Mouse (Mus musculus) MEL (cell line): Measurements from ENCODE around the gene Pias3.

Source experiments
- CTCF ChIP-seq, 3 experiments: IDR thresholded peaks in 2 of 3; conservative IDR thresholded peaks in 1 of 3; 2 replicates each; pipeline ENCODE4 v1.5.1; 2011 to 2012; ENCODE audit warnings: low read length in 3 of 3, low read depth in 2 of 3, mild to moderate bottlenecking in 2 of 3, improper control_type of control experiment in 1 of 3, inconsistent platforms in 1 of 3, mixed read lengths in 1 of 3, moderate library complexity in 1 of 3; ENCODE audit not compliant: control insufficient read depth in 1 of 3, insufficient read depth in 1 of 3, poor library complexity in 1 of 3, severe bottlenecking in 1 of 3
- E2F4 ChIP-seq: IDR thresholded peaks from 2 replicates; pipeline ENCODE4 v1.6.1; 2011; ENCODE audit warnings: low read depth, low read length, improper control_type of control experiment, borderline replicate concordance
- ELF1 ChIP-seq: IDR thresholded peaks from 2 replicates; pipeline ENCODE4 v1.6.1; 2014; ENCODE audit warnings: low read depth, mild to moderate bottlenecking, inconsistent platforms, low read length, improper control_type of control experiment, moderate library complexity
- MAX ChIP-seq: IDR thresholded peaks from 2 replicates; pipeline ENCODE4 v1.6.1; 2011; ENCODE audit warnings: low read length, improper control_type of control experiment
- MEF2A ChIP-seq: IDR thresholded peaks from 2 replicates; pipeline ENCODE4 v1.6.1; 2014; ENCODE audit warnings: low read depth, mild to moderate bottlenecking, inconsistent platforms, low read length, improper control_type of control experiment; ENCODE audit not compliant: poor library complexity, insufficient replicate concordance, severe bottlenecking; ENCODE audit errors: extremely low read depth
- POLR2A ChIP-seq, 2 experiments: IDR thresholded peaks; 2 replicates each; pipeline ENCODE4 v1.6.1; 2011 to 2012; ENCODE audit warnings: low read length in 2 of 2, mild to moderate bottlenecking in 2 of 2, control low read depth in 1 of 2, improper control_type of control experiment in 1 of 2, low read depth in 1 of 2, moderate library complexity in 1 of 2; ENCODE audit not compliant: control insufficient read depth in 1 of 2, insufficient read depth in 1 of 2, poor library complexity in 1 of 2
- POLR2AphosphoS5 ChIP-seq: IDR thresholded peaks from 2 replicates; pipeline ENCODE4 v1.6.1; 2012; ENCODE audit warnings: low read depth, borderline replicate concordance, mild to moderate bottlenecking, inconsistent platforms, low read length, moderate library complexity, mixed read lengths
- SIN3A ChIP-seq: IDR thresholded peaks from 2 replicates; pipeline ENCODE4 v1.6.1; 2012; ENCODE audit warnings: low read length, improper control_type of control experiment, inconsistent platforms
- TAL1 ChIP-seq: IDR thresholded peaks from 2 replicates; pipeline ENCODE4 v1.6.1; 2012; ENCODE audit warnings: mild to moderate bottlenecking, inconsistent platforms, low read length, moderate library complexity, mixed read lengths

DNA sequence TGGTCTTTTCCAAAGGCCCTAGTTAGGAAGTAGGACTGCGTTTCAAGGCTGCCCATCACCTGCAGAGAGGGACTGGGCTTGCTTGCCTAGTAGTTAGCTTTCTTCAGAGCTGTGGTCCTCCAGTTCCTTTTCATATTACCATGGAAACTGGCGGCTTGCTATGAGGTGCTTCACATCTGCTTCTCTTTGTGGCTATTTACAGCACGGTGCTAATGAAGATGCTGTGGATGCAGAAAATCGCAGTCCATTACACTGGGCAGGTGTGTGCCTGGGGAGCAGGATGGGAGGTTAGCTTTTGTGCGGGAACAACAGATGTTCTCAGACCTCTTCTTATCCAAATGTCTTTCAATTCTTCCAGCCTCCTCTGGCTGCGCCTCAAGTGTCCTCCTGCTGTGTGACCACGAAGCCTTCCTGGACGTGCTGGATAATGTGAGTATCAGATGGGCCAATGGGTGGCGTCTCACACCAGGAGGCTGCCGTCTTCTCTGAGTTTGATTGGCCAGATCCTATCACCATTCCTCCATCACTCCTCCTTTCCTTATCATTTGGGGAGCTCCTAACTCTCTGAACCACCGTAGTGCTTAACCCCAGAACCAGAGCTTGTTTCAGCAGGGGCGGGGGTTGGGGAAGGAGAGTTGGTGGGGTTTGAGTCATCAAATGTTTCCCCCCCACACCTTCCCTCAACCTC lies 15.8 kb upstream of the Pias3 start:
- TF ChIP-seq E2F4: no peak
- TF ChIP-seq POLR2AphosphoS5: no peak
- no peak for TF ChIP-seq CTCF (IDR thresholded peaks at IDR 0.05 in 2 of 3, conservative IDR thresholded peaks at IDR 0.05 in 1 of 3; ENCODE audit: control insufficient read depth in 1 of 3, insufficient read depth in 1 of 3, low read depth in 2 of 3, low read length in 3 of 3, poor library complexity in 1 of 3, severe bottlenecking in 1 of 3)
- no peak; the same call in 1 of the 2 replicates for TF ChIP-seq MAX
- TF ChIP-seq SIN3A: no peak
- peak; percentile 12; the same call in 1 of the 2 replicates for TF ChIP-seq TAL1
- no peak for TF ChIP-seq ELF1
- no peak for TF ChIP-seq POLR2A (IDR thresholded peaks at IDR 0.05; ENCODE audit: control insufficient read depth in 1 of 2, insufficient read depth in 1 of 2, low read depth in 1 of 2, low read length in 2 of 2, poor library complexity in 1 of 2)
- no peak for TF ChIP-seq MEF2A
